Mouse (Mus musculus) 416B (cell line): Measurements from ENCODE around the gene Prss29.

ENCODE experiments used
- DNase-seq: peaks from one replicate; pipeline ENCODE4 v3.0.0; 2011; ENCODE audit warnings: low read depth

Prss29 gene

GRCm38 (mm10) chr17:25345462-25345861 is 27.0 kb downstream of the Prss29 start, which contains the start of gene Tpsab1:
Gene Tpsab1 (minus strand): TSS chr17:25345562.
- peak; percentile 13 for DNase-seq

GRCm38 (mm10) chr17:25361291-25361690 is 42.8 kb downstream of the Prss29 start:
- no peak for DNase-seq

GRCm38 (mm10) chr17:25363726-25364125 is 45.3 kb downstream of the Prss29 start:
- peak; percentile 31 for DNase-seq

- DNase-seq: no peak
These were observed 47.6 kb downstream of the Prss29 start, which contains the start of gene Tpsb2 for GRCm38 (mm10) chr17:25366005-25366404. Gene Tpsb2 (plus strand): TSS chr17:25366305.

GRCm38 (mm10) chr17:25368973-25369372 is 50.5 kb downstream of the Prss29 start, which contains the start of gene Tpsg1:
Gene Tpsg1 (plus strand): TSS chr17:25369273.
- no peak for DNase-seq
